Mouse (Mus musculus) heart, embryonic 11.5 days (tissue): ENCODE measurements around the gene Hlf. TPM values are rescaled to one million over a fixed set of nuclear protein-coding genes. Genes with fewer than 3 reads are reported as not detected.

Experiments
- ATAC-seq: fragments of 200-750 bp; cut with Nextera tagmentation; replicated peaks from 2 replicates; pipeline ENCODE4 v1.8.0; 2017; ENCODE audit warnings: moderate library complexity; ENCODE audit not compliant: insufficient number of reproducible peaks, low FRiP score, low TSS enrichment
- H3K27ac ChIP-seq: fragments of 300-500 bp; sonication (generic); 2 replicates; pipeline ENCODE4 v1.5.1; 2014; ENCODE audit warnings: mild to moderate bottlenecking, low read depth, low read length
- H3K27me3 ChIP-seq: fragments of 300-500 bp; sonication (generic); 2 replicates; pipeline ENCODE4 v1.6.1; 2014; ENCODE audit warnings: mild to moderate bottlenecking, low read length, mixed read lengths; ENCODE audit not compliant: control insufficient read depth, insufficient read depth
- H3K36me3 ChIP-seq: fragments of 300-500 bp; sonication (generic); 2 replicates; pipeline ENCODE4 v1.6.1; 2014; ENCODE audit warnings: mild to moderate bottlenecking, low read length, moderate library complexity, mixed read lengths; ENCODE audit not compliant: control insufficient read depth, insufficient read depth
- H3K4me1 ChIP-seq: fragments of 300-500 bp; sonication (generic); 2 replicates; pipeline ENCODE4 v1.6.1; 2014; ENCODE audit warnings: low read length; ENCODE audit not compliant: control insufficient read depth, insufficient read depth
- H3K4me2 ChIP-seq: fragments of 300-500 bp; sonication (generic); 2 replicates; pipeline ENCODE4 v1.6.1; 2014; ENCODE audit warnings: mild to moderate bottlenecking, moderate library complexity
- H3K4me3 ChIP-seq: fragments of 300-500 bp; sonication (generic); 2 replicates; pipeline ENCODE4 v1.5.1; 2014; ENCODE audit warnings: low read depth, low read length
- H3K9ac ChIP-seq: fragments of 300-500 bp; sonication (generic); 2 replicates; pipeline ENCODE4 v1.6.1; 2014; ENCODE audit warnings: mild to moderate bottlenecking, low read depth, low read length, moderate library complexity
- H3K9me3 ChIP-seq: fragments of 300-500 bp; sonication (generic); replicated peaks from 2 replicates; pipeline ENCODE4 v1.6.1; 2016; ENCODE audit warnings: low read length; ENCODE audit not compliant: control insufficient read depth
- WGBS: fragments of 180-500 bp; shearing (Covaris S2); extraction: QIAGEN DNeasy Blood & Tissue Kit; methylation state at CpG from one replicate; pipeline ENCODE4 v1.1.7; 2014; ENCODE audit not compliant: insufficient replicate concordance; 5-methylcytosine and 5-hydroxymethylcytosine counted together
- polyA plus RNA-seq: library from polyadenylated mRNA; unstranded; fragments of >200 nt; fragmentation: Nextera tagmentation; extraction: Ambion mirVana; gene quantifications from 2 replicates; pipeline ENCODE4 v1.2.1, GENCODE M21; 2014

Gene Hlf
- polyA plus RNA-seq, 1 experiment from 2014 or later = 2.1 TPM

- H3K4me2 ChIP-seq = no peak overlapping the region
- H3K9me3 ChIP-seq = no peaks in the 10 kb centered on the region
- H3K27me3 ChIP-seq = no peaks in the 10 kb centered on the region
- H3K4me3 ChIP-seq = no peak overlapping the region
- no peak overlapping the region for H3K27ac ChIP-seq
- no peak for ATAC-seq
- WGBS = 88% methylated on average over 13 of the region's 13 CpGs
- no peaks in the 10 kb centered on the region for H3K4me1 ChIP-seq
- no peaks in the 10 kb centered on the region for H3K36me3 ChIP-seq
- no peak overlapping the region for H3K9ac ChIP-seq
Observed at GRCm38 (mm10) chr11:90340836-90341235, 49.9 kb downstream of the Hlf start.

GRCm38 (mm10) chr11:90334816-90335215 lies 55.9 kb downstream of the Hlf start:
- no peak for ATAC-seq
- Histone ChIP-seq H3K9me3 (no peaks in the 10 kb centered on the region), H3K4me3 (no peak overlapping the region), H3K36me3 (no peaks in the 10 kb centered on the region), H3K4me2 (no peak overlapping the region), H3K27me3 (no peaks in the 10 kb centered on the region), H3K27ac (no peak overlapping the region), H3K4me1 (no peaks in the 10 kb centered on the region), H3K9ac (no peak overlapping the region)
- WGBS = 80% methylated on average over 1 of the region's 1 CpGs

- no peaks in the 10 kb centered on the region for H3K27me3 ChIP-seq
- no peak overlapping the region for H3K27ac ChIP-seq
- H3K9ac ChIP-seq = no peak overlapping the region
- WGBS = 83% methylated on average over 4 of the region's 4 CpGs
- H3K4me3 ChIP-seq = no peak overlapping the region
- H3K36me3 ChIP-seq = no peaks in the 10 kb centered on the region
- no peaks in the 10 kb centered on the region for H3K4me1 ChIP-seq
- no peak for ATAC-seq
- H3K9me3 ChIP-seq = no peaks in the 10 kb centered on the region
- H3K4me2 ChIP-seq = no peak overlapping the region
Observed at GRCm38 (mm10) chr11:90332737-90333136, 58.0 kb downstream of the Hlf start.

GRCm38 (mm10) chr11:90330202-90330694 lies 60.4 kb downstream of the Hlf start:
- H3K4me2 ChIP-seq = no peak overlapping the region
- no peaks in the 10 kb centered on the region for H3K27me3 ChIP-seq
- no peak overlapping the region for H3K4me3 ChIP-seq
- H3K36me3 ChIP-seq = no peaks in the 10 kb centered on the region
- no peaks in the 10 kb centered on the region for H3K4me1 ChIP-seq
- H3K9ac ChIP-seq = no peak overlapping the region
- WGBS = 84% methylated on average over 9 of the region's 9 CpGs
- no peaks in the 10 kb centered on the region for H3K9me3 ChIP-seq
- H3K27ac ChIP-seq = no peak overlapping the region
- ATAC-seq = no peak

- Histone ChIP-seq H3K4me3 (no peak overlapping the region), H3K27me3 (no peaks in the 10 kb centered on the region), H3K27ac (no peak overlapping the region), H3K9me3 (no peaks in the 10 kb centered on the region), H3K4me1 (no peaks in the 10 kb centered on the region), H3K36me3 (no peaks in the 10 kb centered on the region), H3K4me2 (no peak overlapping the region), H3K9ac (no peak overlapping the region)
- ATAC-seq = no peak
- WGBS = 64% methylated on average over 1 of the region's 1 CpGs
Observed at GRCm38 (mm10) chr11:90326836-90327235, 63.9 kb downstream of the Hlf start.

- Histone ChIP-seq H3K27me3 (no peaks in the 10 kb centered on the region), H3K36me3 (no peaks in the 10 kb centered on the region), H3K27ac (no peak overlapping the region), H3K9me3 (no peaks in the 10 kb centered on the region), H3K4me3 (no peak overlapping the region), H3K9ac (no peak overlapping the region), H3K4me1 (no peaks in the 10 kb centered on the region), H3K4me2 (no peak overlapping the region)
- 90% methylated on average over 5 of the region's 5 CpGs for WGBS
- ATAC-seq = no peak
Observed at GRCm38 (mm10) chr11:90326146-90326545, 64.5 kb downstream of the Hlf start.

- no peak overlapping the region for H3K9ac ChIP-seq
- H3K9me3 ChIP-seq = no peaks in the 10 kb centered on the region
- no peak overlapping the region for H3K4me2 ChIP-seq
- no peak overlapping the region for H3K4me3 ChIP-seq
- no peak overlapping the region for H3K27ac ChIP-seq
- ATAC-seq = no peak
- WGBS = 72% methylated on average over 3 of the region's 3 CpGs
- H3K4me1 ChIP-seq = no peaks in the 10 kb centered on the region
- H3K36me3 ChIP-seq = no peaks in the 10 kb centered on the region
- H3K27me3 ChIP-seq = no peaks in the 10 kb centered on the region
Observed at GRCm38 (mm10) chr11:90324597-90324996, 66.1 kb downstream of the Hlf start.

- WGBS = 63% methylated on average over 7 of the region's 7 CpGs
Observed at GRCm38 (mm10) chr11:90320922-90321321, 69.8 kb downstream of the Hlf start.

GRCm38 (mm10) chr11:90317482-90317881 lies 73.2 kb downstream of the Hlf start:
- H3K27me3 ChIP-seq = no peaks in the 10 kb centered on the region
- no peak overlapping the region for H3K27ac ChIP-seq
- no peaks in the 10 kb centered on the region for H3K4me1 ChIP-seq
- no peaks in the 10 kb centered on the region for H3K36me3 ChIP-seq
- no peak overlapping the region for H3K4me2 ChIP-seq
- no peak for ATAC-seq
- no peak overlapping the region for H3K4me3 ChIP-seq
- H3K9me3 ChIP-seq = no peaks in the 10 kb centered on the region
- H3K9ac ChIP-seq = no peak overlapping the region
- WGBS = 18% methylated on average over 4 of the region's 4 CpGs

More at GRCm38 (mm10) chr11:90320922-90321321, 69.8 kb downstream of the Hlf start:
- no peak for ATAC-seq
- no peaks in the 10 kb centered on the region for H3K4me1 ChIP-seq
- H3K9me3 ChIP-seq = no peaks in the 10 kb centered on the region
- no peaks in the 10 kb centered on the region for H3K27me3 ChIP-seq
- no peaks in the 10 kb centered on the region for H3K36me3 ChIP-seq
- no peak overlapping the region for H3K9ac ChIP-seq
- H3K4me2 ChIP-seq = no peak overlapping the region
- no peak overlapping the region for H3K4me3 ChIP-seq
- no peak overlapping the region for H3K27ac ChIP-seq
